Mouse (Mus musculus) limb, embryonic 10.5 days (tissue): ENCODE results near the gene Prkar1b. TPM values are rescaled to one million over a fixed set of nuclear protein-coding genes. Genes with fewer than 3 reads are reported as not detected.
A peak's percentile ranks its signal among the peaks of the same experiment; 100 is the strongest.

Source experiments
- DNase-seq: peaks from one replicate; pipeline ENCODE4 v3.0.0-alpha.2; 2017; ENCODE audit warnings: low spot score
- H3K27ac ChIP-seq: fragments of 300-500 bp; sonication (generic); 2 replicates; pipeline ENCODE4 v1.5.1; 2016; ENCODE audit warnings: mild to moderate bottlenecking
- H3K27me3 ChIP-seq: fragments of 300-500 bp; sonication (generic); 2 replicates; pipeline ENCODE4 v1.6.1; 2016; ENCODE audit warnings: low read depth, mild to moderate bottlenecking; ENCODE audit not compliant: poor library complexity, severe bottlenecking
- H3K36me3 ChIP-seq: fragments of 300-500 bp; sonication (generic); 2 replicates; pipeline ENCODE4 v1.6.1; 2016; ENCODE audit warnings: mild to moderate bottlenecking, moderate library complexity
- H3K4me1 ChIP-seq: fragments of 300-500 bp; sonication (generic); 2 replicates; pipeline ENCODE4 v1.6.1; 2016
- H3K4me3 ChIP-seq: fragments of 300-500 bp; sonication (generic); 2 replicates; pipeline ENCODE4 v1.5.1; 2016; ENCODE audit warnings: mild to moderate bottlenecking, moderate library complexity
- H3K9me3 ChIP-seq: fragments of 300-500 bp; sonication (generic); replicated peaks from 2 replicates; pipeline ENCODE4 v1.6.1; 2016; ENCODE audit warnings: mild to moderate bottlenecking
- WGBS: fragments of 180-500 bp; shearing (Covaris S2); methylation state at CpG from one replicate; pipeline ENCODE4 v1.1.7; 2016; 5-methylcytosine and 5-hydroxymethylcytosine counted together
- polyA plus RNA-seq: library from polyadenylated mRNA; unstranded; fragments of >200 nt; fragmentation: Nextera tagmentation; extraction: Ambion mirVana; gene quantifications from 2 replicates; pipeline ENCODE4 v1.2.1, GENCODE M21; 2016

Prkar1b gene
- polyA plus RNA-seq, 1 experiment from 2014 or later = 4.9 TPM

DNA sequence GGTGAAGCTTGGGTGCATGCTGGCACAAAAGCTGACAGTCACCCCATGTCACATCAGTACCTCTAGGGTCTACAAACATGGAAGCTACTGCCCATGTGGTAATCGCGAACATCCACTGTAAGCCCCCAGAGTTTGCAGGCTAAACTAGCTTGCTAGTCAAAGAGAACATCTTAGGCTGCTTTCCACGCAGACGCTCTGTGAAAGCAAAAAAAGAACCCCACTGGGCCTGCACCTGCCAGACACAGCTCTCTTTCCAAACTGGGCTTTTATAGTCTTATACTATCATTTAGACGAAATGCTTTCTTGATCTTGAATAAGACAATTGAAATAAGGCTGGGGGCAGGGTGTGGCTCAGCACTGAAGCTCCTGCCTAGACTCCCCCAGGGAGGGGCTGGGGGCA is 88.1 kb downstream of the Prkar1b start:
- Histone ChIP-seq H3K4me1 (peaks cover 14% of the 10 kb centered on the region), H3K9me3 (no peaks in the 10 kb centered on the region), H3K27me3 (peaks cover 12% of the 10 kb centered on the region; the same call in 1 of the 2 replicates), H3K36me3 (no peaks in the 10 kb centered on the region), H3K27ac (no peak overlapping the region), H3K4me3 (no peak overlapping the region)
- DNase-seq = no peak
- 86% methylated on average over 5 of the region's 5 CpGs for WGBS

DNA sequence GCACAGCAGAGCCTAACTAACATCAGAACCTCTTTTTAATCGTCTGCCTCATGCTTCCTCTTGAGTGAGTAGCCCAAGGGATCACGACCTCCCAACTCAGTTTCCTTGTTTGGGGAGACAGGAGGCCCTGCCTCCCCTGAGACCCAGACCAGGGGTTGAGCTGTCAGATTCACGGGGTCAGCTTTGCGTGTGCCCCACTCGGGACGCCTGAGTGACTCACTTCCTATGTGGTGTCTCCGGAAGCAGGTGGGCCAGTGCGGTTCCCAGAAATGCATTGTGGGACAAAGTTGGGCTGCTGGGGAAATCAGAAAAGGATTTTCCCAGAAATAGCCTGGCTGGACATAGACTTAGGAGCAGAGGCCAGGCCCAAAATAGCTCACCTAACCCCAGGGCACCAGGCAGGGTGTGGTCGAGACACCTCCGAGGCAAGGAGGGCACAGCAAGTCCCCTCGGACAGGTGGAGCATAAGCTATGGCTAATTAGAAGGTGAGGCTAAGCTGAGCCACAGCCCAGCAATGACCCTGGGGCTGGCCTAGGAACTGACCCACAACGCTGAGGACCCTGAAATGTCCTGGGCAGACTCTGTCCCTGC is 89.2 kb downstream of the Prkar1b start:
- Histone ChIP-seq H3K4me1 (peaks cover 17% of the 10 kb centered on the region), H3K27ac (no peak overlapping the region), H3K4me3 (no peak overlapping the region), H3K9me3 (no peaks in the 10 kb centered on the region), H3K36me3 (no peaks in the 10 kb centered on the region), H3K27me3 (peaks cover 12% of the 10 kb centered on the region; the same call in 1 of the 2 replicates)
- WGBS = 82% methylated on average over 12 of the region's 12 CpGs
- no peak for DNase-seq

- no peaks in the 10 kb centered on the region for H3K36me3 ChIP-seq
Measured at GRCm38 (mm10) chr5:139053176-139053575, 96.6 kb downstream of the Prkar1b start.

GRCm38 (mm10) chr5:139051276-139051675 is 98.5 kb downstream of the Prkar1b start:
- no peak for DNase-seq
- no peaks in the 10 kb centered on the region for H3K27me3 ChIP-seq
- H3K9me3 ChIP-seq = no peaks in the 10 kb centered on the region
- no peaks in the 10 kb centered on the region for H3K36me3 ChIP-seq
- 96% methylated on average over 18 of the region's 18 CpGs for WGBS
- H3K27ac ChIP-seq = no peak overlapping the region
- no peak overlapping the region for H3K4me3 ChIP-seq
- peaks cover 4% of the 10 kb centered on the region for H3K4me1 ChIP-seq

More at GRCm38 (mm10) chr5:139053176-139053575, 96.6 kb downstream of the Prkar1b start:
- Histone ChIP-seq H3K27me3 (peaks cover 8% of the 10 kb centered on the region; the same call in 1 of the 2 replicates), H3K27ac (no peak overlapping the region), H3K9me3 (no peaks in the 10 kb centered on the region), H3K4me1 (peaks cover 15% of the 10 kb centered on the region), H3K4me3 (no peak overlapping the region)
- WGBS = 89% methylated on average over 10 of the region's 10 CpGs
- DNase-seq = no peak

DNA sequence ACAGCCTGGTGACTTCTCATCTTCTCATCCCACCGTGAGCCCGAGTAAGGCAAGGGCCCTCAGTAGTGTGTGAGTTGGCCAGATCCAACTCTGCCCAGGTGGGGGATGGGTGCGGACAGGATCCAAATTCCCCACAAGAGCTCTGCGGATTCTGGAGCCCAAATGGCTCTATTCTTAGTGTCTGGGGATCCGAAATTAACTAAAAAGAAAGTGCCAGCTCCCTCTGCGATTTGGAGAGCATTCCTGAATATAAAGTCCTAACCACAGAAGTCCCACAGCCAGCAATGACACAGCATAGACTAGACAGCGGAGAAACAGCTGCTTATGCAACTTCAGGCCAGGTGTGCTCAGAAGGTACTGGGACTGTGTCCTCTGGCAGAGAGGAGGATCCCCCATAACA is 100.4 kb downstream of the Prkar1b start:
- 85% methylated on average over 7 of the region's 7 CpGs for WGBS
- Histone ChIP-seq H3K27me3 (no peaks in the 10 kb centered on the region), H3K4me3 (no peak overlapping the region), H3K9me3 (no peaks in the 10 kb centered on the region), H3K4me1 (no peaks in the 10 kb centered on the region), H3K27ac (no peak overlapping the region), H3K36me3 (no peaks in the 10 kb centered on the region)
- no peak for DNase-seq

GRCm38 (mm10) chr5:139047171-139047570 is 102.6 kb downstream of the Prkar1b start:
- no peak for DNase-seq
- H3K27me3 ChIP-seq = no peaks in the 10 kb centered on the region
- 58% methylated on average over 2 of the region's 2 CpGs for WGBS
- no peak overlapping the region for H3K27ac ChIP-seq
- no peaks in the 10 kb centered on the region for H3K9me3 ChIP-seq
- H3K4me3 ChIP-seq = no peak overlapping the region
- H3K4me1 ChIP-seq = no peaks in the 10 kb centered on the region
- no peaks in the 10 kb centered on the region for H3K36me3 ChIP-seq

GRCm38 (mm10) chr5:139046636-139047035 is 103.2 kb downstream of the Prkar1b start:
- no peak for DNase-seq
- Histone ChIP-seq H3K27me3 (no peaks in the 10 kb centered on the region), H3K9me3 (no peaks in the 10 kb centered on the region), H3K4me3 (no peak overlapping the region), H3K4me1 (no peaks in the 10 kb centered on the region), H3K27ac (no peak overlapping the region), H3K36me3 (no peaks in the 10 kb centered on the region)
- WGBS = 77% methylated on average over 5 of the region's 5 CpGs

- DNase-seq = no peak
Measured at GRCm38 (mm10) chr5:139043546-139043945, 106.3 kb downstream of the Prkar1b start.

GRCm38 (mm10) chr5:139042299-139042698 is 107.5 kb downstream of the Prkar1b start:
- no peaks in the 10 kb centered on the region for H3K27me3 ChIP-seq
- no peak overlapping the region for H3K27ac ChIP-seq
- H3K4me3 ChIP-seq = no peak overlapping the region
- 85% methylated on average over 12 of the region's 12 CpGs for WGBS
- no peaks in the 10 kb centered on the region for H3K36me3 ChIP-seq
- H3K4me1 ChIP-seq = no peaks in the 10 kb centered on the region
- no peak for DNase-seq
- H3K9me3 ChIP-seq = no peaks in the 10 kb centered on the region

More at GRCm38 (mm10) chr5:139043546-139043945, 106.3 kb downstream of the Prkar1b start:
- no peaks in the 10 kb centered on the region for H3K36me3 ChIP-seq
- H3K9me3 ChIP-seq = no peaks in the 10 kb centered on the region
- H3K27me3 ChIP-seq = no peaks in the 10 kb centered on the region
- 74% methylated on average over 4 of the region's 4 CpGs for WGBS
- no peaks in the 10 kb centered on the region for H3K4me1 ChIP-seq
- no peak overlapping the region for H3K27ac ChIP-seq
- H3K4me3 ChIP-seq = no peak overlapping the region

DNA sequence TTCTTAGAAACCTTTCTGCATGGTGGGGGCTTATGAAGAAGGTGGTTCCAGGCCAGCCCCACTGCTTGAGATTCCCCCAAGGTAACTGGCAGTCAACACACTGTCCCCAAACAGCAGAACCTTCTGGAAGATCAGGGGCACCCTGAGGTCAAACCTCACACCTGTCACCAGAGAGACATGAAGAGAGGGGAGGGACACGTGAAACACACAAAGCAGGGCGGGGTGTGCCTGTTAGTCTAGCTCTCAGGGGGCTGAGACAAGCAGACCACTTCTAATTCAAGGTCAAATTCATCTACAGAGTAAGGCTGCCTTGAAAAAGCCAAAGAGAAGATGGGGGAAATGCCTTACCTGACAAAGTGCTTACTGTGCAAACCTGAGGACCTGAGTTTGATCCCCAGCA is 114.6 kb downstream of the Prkar1b start:
- 82% methylated on average over 2 of the region's 2 CpGs for WGBS

GRCm38 (mm10) chr5:139034746-139035145 is 115.1 kb downstream of the Prkar1b start:
- no peaks in the 10 kb centered on the region for H3K36me3 ChIP-seq
- H3K4me3 ChIP-seq = no peak overlapping the region
- peak overlapping the region; percentile 74 for H3K27ac ChIP-seq
- no peaks in the 10 kb centered on the region for H3K9me3 ChIP-seq
- no peaks in the 10 kb centered on the region for H3K27me3 ChIP-seq
- WGBS = 34% methylated on average over 6 of the region's 6 CpGs
- DNase-seq = no peak
- peaks cover 24% of the 10 kb centered on the region for H3K4me1 ChIP-seq

More for the DNA sequence above, 114.6 kb downstream of the Prkar1b start:
- Histone ChIP-seq H3K27me3 (no peaks in the 10 kb centered on the region), H3K36me3 (no peaks in the 10 kb centered on the region), H3K4me1 (peaks cover 24% of the 10 kb centered on the region), H3K27ac (no peak overlapping the region), H3K4me3 (no peak overlapping the region), H3K9me3 (no peaks in the 10 kb centered on the region)
- no peak for DNase-seq

- 50% methylated on average over 14 of the region's 14 CpGs for whole genome bisulfite sequencing
Measured at GRCm38 (mm10) chr5:139033406-139034317, 116.1 kb downstream of the Prkar1b start.

GRCm38 (mm10) chr5:139027603-139028002 is 122.2 kb downstream of the Prkar1b start:
- H3K4me1 ChIP-seq = peaks cover 9% of the 10 kb centered on the region
- WGBS = 56% methylated on average over 15 of the region's 15 CpGs
- H3K4me3 ChIP-seq = no peak overlapping the region
- no peaks in the 10 kb centered on the region for H3K36me3 ChIP-seq
- H3K27ac ChIP-seq = no peak overlapping the region
- no peak for DNase-seq
- no peaks in the 10 kb centered on the region for H3K27me3 ChIP-seq
- no peaks in the 10 kb centered on the region for H3K9me3 ChIP-seq

More at GRCm38 (mm10) chr5:139033406-139034317, 116.1 kb downstream of the Prkar1b start:
- DNase-seq = no peak
- Histone ChIP-seq H3K27ac (peak overlapping the region; percentile 74), H3K4me3 (no peak overlapping the region), H3K36me3 (no peaks in the 10 kb centered on the region), H3K9me3 (no peaks in the 10 kb centered on the region), H3K4me1 (peaks cover 24% of the 10 kb centered on the region), H3K27me3 (no peaks in the 10 kb centered on the region)
